Mouse (Mus musculus) thymus, postnatal 14 days (tissue): Measurements from ENCODE around the gene Slc4a10.
A peak's percentile ranks its signal among the peaks of the same experiment; 100 is the strongest.

Experiments used
- DNase-seq: peaks from one replicate; pipeline ENCODE4 v3.0.0; 2021

Gene Slc4a10

GRCm38 (mm10) chr2:62279777-62280176 is 233.5 kb downstream of the Slc4a10 start:
- DNase-seq: no peak

DNA sequence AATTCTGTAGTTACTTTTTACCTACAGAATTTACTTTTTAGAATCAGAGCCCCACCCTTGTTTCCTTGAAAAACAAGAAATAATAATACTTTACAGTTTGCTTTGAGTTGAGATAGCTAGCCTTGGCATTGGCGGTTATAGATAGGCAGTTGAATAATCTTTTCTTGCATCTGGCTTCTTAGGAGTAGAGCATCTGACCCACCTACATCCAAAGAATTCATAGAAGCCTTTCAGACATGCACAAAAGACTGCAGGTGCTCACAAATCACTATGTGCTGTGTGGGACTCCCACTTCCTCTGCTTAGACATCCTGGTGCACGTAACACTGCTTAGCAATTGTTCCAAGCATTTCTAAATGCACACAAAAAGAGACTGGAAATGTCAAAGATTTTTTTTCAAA is 238.8 kb downstream of the Slc4a10 start:
- peak; percentile 7 for DNase-seq

- no peak for DNase-seq
These were observed 239.6 kb downstream of the Slc4a10 start for GRCm38 (mm10) chr2:62285847-62286246.

GRCm38 (mm10) chr2:62287532-62287931 is 241.3 kb downstream of the Slc4a10 start:
- no peak for DNase-seq

- DNase-seq: peak; percentile 23
These were observed 247.6 kb downstream of the Slc4a10 start for GRCm38 (mm10) chr2:62293846-62294245.

DNA sequence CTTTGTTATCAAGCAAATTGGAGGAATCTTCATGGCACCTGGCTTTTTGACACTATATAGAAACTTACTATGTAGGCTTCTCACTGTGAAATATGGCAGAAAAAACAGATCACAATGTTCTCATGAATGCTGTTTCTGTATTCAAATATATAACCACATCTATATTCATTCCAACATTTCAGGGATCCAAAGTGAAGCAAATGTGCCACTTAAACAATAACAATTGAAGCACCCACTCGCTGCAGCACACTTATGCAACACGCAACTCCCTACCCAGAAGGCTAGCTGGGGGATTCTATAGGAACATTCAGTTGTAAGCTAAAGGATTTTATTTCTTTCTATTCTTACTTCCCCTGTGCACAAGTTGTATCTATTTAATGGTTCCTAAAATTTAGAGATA is 255.5 kb downstream of the Slc4a10 start:
- no peak for DNase-seq

DNA sequence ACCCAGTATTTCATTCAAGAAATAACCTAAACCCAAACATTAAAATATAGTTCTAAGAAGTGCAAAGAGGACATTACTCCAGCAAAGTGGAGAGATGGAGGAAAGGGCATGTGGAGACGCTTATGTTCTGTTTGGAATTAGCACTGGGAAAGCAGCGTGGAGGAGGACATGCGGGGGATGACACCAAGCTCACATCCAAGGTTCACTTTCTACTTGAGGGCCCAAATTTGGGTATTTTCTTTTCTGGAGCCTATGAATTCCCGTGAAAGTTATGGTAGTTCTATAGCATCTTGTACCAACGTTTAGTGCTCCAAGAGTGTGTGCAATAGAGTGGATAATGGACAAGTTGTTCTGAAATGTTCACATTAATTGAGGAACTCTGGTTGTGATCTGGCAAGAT is 260.7 kb downstream of the Slc4a10 start:
- DNase-seq: no peak

- no peak for DNase-seq
These were observed 261.2 kb downstream of the Slc4a10 start for GRCm38 (mm10) chr2:62307477-62307876.

DNA sequence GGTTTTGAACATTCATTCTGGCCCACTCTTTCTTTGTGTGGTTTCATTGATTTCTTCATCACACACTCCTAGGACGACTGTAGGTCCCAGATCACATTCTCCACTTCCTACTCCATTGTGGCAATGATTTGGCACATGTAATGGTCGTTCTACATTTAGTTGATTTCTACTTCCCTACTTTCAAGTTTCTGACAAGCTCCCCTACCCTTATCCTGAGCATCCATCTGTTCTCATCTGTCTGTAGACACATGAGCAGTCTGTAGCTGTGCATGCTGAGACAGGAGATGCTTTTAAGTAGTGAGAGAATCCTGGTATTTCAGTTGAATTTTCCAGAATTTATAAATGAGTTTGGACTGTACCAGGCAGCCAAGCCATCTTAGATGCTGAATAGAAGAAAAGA is 270.7 kb downstream of the Slc4a10 start:
- no peak for DNase-seq

DNA sequence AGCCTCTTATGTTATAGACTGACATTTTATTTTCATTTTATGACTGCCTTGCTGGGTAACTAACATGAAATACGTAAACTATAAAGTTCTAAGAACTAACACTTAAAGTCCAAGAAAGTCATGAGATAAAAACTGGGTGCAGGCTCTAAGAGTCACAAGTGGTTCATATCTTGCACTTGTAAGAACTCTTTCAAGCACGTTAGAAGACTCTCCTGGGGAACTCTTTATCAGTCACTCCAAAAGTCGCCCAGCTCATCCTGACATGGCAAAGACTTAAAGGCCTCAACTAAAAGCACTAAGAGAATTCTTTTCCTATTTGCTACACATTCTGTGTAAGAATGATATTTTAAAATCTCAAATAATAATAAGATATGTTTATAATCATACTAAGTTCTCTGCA is 273.2 kb downstream of the Slc4a10 start:
- DNase-seq: no peak

GRCm38 (mm10) chr2:62323078-62323637 is 276.9 kb downstream of the Slc4a10 start:
- DNase-seq: no peak

GRCm38 (mm10) chr2:62325388-62325787 is 279.1 kb downstream of the Slc4a10 start:
- DNase-seq: no peak

GRCm38 (mm10) chr2:62331913-62332312 is 285.7 kb downstream of the Slc4a10 start:
- peak; percentile 25 for DNase-seq

- DNase-seq: no peak
These were observed 286.2 kb downstream of the Slc4a10 start for GRCm38 (mm10) chr2:62332465-62332864.

- no peak for DNase-seq
These were observed 288.4 kb downstream of the Slc4a10 start for GRCm38 (mm10) chr2:62334397-62335243.

DNA sequence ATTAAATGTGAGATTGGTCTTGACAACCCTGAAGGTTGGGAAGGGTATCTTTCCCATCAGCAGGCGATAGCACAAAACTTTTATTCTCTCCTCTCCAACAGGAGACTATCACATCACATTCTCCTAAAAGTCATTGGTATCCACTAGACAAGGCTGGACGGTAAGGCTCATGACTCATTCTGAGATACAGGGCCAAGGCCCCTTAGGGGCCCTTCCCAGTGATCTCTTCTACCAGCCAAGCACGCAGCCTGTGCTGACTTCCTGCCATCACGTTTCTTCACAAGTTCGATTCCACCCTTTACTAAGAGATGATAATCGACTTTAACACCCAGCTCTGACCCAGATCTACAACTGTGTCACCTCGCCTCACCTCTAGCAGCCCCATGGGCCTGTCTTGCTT is 290.8 kb downstream of the Slc4a10 start:
- DNase-seq: no peak

DNA sequence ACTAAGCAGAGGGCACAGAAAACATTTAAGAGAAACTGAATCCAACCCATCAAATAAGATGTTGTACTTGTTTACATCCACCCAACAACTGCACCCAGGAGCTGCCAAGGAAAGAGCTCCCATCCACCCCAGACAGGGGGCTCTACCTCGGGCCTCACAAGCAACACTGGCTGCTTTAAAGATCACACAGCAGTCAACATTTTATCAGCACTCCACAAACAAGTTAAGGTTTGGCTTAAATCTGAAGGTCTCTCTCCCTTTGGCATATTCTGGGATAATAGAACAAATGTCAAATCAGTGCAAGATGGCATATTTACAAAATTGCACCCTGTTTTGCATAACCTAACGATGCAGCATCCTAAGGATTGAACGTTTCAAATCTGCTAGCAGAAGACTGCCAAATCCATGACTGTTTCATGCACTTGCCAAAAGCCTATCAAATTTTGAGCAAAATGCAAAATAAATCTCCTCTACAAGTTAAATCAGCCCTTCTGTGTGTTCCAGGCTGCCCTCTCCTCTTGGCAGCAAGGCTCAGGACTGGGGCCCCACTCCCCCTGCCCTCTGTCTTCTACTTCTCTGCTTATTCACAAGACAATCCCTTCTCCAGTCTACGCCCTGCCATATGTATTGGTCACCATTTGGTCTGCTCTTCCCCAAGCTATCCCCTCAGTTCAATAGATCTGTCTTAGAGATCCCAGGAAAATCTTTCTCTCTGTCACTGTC is 293.1 kb downstream of the Slc4a10 start:
- no peak for DNase-seq

DNA sequence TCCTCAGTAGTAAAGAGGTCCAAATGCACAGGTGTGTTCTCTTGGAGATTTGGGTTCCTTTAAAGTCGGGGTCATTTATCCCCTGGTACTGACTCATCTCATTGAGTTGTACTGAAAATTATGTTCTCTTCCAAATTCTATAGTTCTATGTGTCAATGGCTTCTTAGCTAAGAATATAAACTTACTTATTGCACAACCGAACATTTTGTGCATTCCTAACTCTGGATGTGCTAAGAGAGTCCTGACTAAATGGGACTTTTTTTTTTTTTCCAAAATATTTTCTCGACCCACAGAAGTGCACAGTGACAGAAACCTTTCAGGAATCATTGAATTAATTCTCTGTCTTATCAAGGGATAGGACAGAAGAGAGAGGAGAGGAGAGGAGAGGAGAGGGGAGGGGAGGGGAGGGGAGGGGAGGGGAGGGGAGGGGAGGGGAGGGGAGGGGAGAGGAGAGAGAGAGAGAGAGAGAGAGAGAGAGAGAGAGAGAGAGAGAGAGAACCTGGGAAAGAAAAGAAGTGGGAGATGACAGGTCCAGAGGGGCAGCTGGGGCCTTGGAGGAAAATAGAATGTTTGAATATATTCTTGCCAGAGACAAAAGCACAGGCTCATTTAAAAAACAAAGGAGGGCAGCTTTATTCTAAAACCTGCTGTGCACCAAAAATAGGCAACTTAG is 294.9 kb downstream of the Slc4a10 start:
- no peak for DNase-seq

- no peak for DNase-seq
These were observed 295.5 kb downstream of the Slc4a10 start for GRCm38 (mm10) chr2:62341734-62342128.

- DNase-seq: no peak
These were observed 298.1 kb downstream of the Slc4a10 start for GRCm38 (mm10) chr2:62344367-62344766.

DNA sequence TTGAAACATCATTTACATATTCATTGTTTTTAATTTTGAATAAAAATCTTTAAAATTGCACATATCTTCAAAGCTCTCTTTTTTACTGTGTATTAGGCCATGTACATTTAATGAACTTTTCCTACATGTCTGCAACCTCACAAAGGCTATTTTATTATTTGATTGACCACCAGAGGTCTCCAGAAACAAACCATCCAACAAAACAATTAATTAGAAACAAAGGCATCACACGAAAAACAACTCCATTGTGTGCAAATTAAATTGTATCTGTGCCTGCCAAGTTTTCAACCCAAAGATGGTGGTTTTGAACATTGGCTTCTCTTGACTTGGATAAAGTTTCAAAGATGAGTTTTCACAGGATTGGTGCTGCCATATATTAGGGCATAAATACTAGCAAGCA is 300.5 kb downstream of the Slc4a10 start:
- DNase-seq: no peak

GRCm38 (mm10) chr2:62347762-62348161 is 301.5 kb downstream of the Slc4a10 start:
- DNase-seq: no peak

GRCm38 (mm10) chr2:62352035-62352434 is 305.8 kb downstream of the Slc4a10 start:
- peak; percentile 60 for DNase-seq
